Mouse (Mus musculus) thymus, adult 2 months (tissue): ENCODE measurements around the gene Shld1.

Source experiments
- CTCF ChIP-seq: fragments of 200-500 bp; IDR thresholded peaks from 2 replicates; pipeline ENCODE4 v1.5.1; 2012; ENCODE audit warnings: mild to moderate bottlenecking, control low read depth, low read length, moderate library complexity, borderline replicate concordance; ENCODE audit not compliant: control insufficient read depth, poor library complexity, insufficient read depth; ENCODE audit errors: extremely low read depth
- POLR2A ChIP-seq: fragments of 200-500 bp; IDR thresholded peaks from 2 replicates; pipeline ENCODE4 v1.6.1; 2012; ENCODE audit warnings: mild to moderate bottlenecking, low read length, control low read depth, moderate library complexity; ENCODE audit not compliant: control insufficient read depth, poor library complexity, insufficient read depth; ENCODE audit errors: extremely low read depth

- TF ChIP-seq CTCF (no peak), POLR2A (no peak)
These were observed 65.7 kb downstream of the Shld1 start for GRCm38 (mm10) chr2:132752398-132752797.
